Mouse (Mus musculus) erythroblast, embryonic 14.5 days (primary cell): ENCODE results near the gene Glycam1. TPM values are rescaled to one million over a fixed set of nuclear protein-coding genes. Genes with fewer than 3 reads are reported as not detected.

Experiments used
- H3K27me3 ChIP-seq: 2 replicates; pipeline ENCODE4 v1.6.1; 2012; ENCODE audit warnings: inconsistent platforms; ENCODE audit not compliant: control insufficient read depth
- H3K36me3 ChIP-seq: 2 replicates; pipeline ENCODE4 v1.6.1; 2012; ENCODE audit warnings: mild to moderate bottlenecking, inconsistent platforms; ENCODE audit not compliant: control insufficient read depth
- H3K4me1 ChIP-seq: 2 replicates; pipeline ENCODE4 v1.6.1; 2012; ENCODE audit warnings: inconsistent platforms; ENCODE audit not compliant: control insufficient read depth
- H3K4me3 ChIP-seq: replicated peaks from 2 replicates; pipeline ENCODE3; 2012; ENCODE audit warnings: moderate library complexity, mild to moderate bottlenecking, inconsistent platforms
- H3K9me3 ChIP-seq: 2 replicates; pipeline ENCODE4 v1.6.1; 2012; ENCODE audit warnings: low read length, inconsistent platforms, mixed read lengths; ENCODE audit not compliant: control insufficient read depth
- GATA1 ChIP-seq: IDR thresholded peaks from 2 replicates; pipeline ENCODE4 v1.6.1; 2012; ENCODE audit warnings: low read length, inconsistent platforms, mixed read lengths
- TAL1 ChIP-seq: IDR thresholded peaks from 3 replicates; pipeline ENCODE4 v1.6.1; 2012; ENCODE audit warnings: low read length, inconsistent platforms, mixed read lengths
- polyA plus RNA-seq: library from polyadenylated mRNA; stranded (reverse); fragments of >175 nt; gene quantifications from 2 replicates; pipeline ENCODE4 v1.2.3, GENCODE M21; 2012

The Glycam1 gene
- polyA plus RNA-seq, 1 experiment: not detected

DNA sequence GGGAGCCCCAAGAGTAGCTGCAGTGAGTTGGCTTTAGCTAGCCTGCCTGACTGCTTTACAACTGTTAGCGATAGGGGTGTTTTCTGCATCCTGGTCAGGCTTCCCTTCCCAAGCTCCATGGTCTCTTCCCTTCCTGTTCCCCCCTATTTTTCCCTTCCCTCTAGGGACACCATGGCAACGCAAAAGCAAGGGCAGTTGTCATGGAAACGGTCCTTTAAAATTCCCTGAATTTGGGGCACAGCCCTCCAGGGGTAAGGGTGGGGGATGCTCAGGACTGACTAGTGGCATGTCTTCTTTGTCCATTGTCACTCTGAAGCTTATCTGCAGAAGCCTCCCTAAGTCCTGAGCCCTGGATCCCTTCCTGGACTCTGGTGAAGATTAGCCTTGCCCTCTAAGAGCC lies 41.7 kb downstream of the Glycam1 start:
- Histone ChIP-seq H3K9me3 (no peaks in the 10 kb centered on the region), H3K4me3 (no peak overlapping the region), H3K27me3 (no peaks in the 10 kb centered on the region), H3K36me3 (no peaks in the 10 kb centered on the region), H3K4me1 (no peaks in the 10 kb centered on the region)
- no peak for TF ChIP-seq TAL1
- no peak for TF ChIP-seq GATA1

DNA sequence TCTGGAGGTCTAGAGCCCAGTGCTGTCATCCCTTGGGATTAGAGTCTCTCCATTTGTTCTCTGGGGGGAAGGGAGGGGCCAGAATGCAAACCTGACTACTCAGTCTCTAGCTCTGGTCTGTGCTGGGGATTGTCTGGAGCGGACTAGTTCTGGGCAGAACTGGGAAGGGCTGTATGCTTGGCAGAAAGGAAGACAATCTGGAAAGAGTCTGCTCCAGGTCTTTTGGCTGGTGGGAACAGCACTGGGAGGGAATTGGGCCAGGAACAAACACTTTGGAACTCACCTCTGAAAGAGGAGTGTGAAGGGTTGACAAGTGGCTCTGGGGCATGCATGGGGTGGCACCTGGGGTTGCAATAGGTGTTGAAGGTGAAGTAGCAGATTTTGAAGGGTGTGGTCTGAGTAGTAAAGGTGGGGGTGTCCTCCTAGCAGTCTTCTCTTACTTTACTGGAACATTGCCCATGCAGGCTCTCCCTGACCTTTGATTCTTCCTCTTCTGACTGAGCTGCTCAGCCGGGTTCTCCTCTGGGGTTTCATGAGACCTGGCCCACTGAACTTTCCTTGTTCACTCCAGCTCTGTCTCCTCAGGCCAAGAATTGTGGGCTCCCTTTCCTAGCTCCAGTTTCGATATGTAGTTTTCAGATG lies 42.3 kb downstream of the Glycam1 start:
- no peak for TF ChIP-seq GATA1
- TF ChIP-seq TAL1: no peak
- H3K36me3 ChIP-seq: no peaks in the 10 kb centered on the region
- no peak overlapping the region for H3K4me3 ChIP-seq
- no peaks in the 10 kb centered on the region for H3K9me3 ChIP-seq
- no peaks in the 10 kb centered on the region for H3K27me3 ChIP-seq
- no peaks in the 10 kb centered on the region for H3K4me1 ChIP-seq

DNA sequence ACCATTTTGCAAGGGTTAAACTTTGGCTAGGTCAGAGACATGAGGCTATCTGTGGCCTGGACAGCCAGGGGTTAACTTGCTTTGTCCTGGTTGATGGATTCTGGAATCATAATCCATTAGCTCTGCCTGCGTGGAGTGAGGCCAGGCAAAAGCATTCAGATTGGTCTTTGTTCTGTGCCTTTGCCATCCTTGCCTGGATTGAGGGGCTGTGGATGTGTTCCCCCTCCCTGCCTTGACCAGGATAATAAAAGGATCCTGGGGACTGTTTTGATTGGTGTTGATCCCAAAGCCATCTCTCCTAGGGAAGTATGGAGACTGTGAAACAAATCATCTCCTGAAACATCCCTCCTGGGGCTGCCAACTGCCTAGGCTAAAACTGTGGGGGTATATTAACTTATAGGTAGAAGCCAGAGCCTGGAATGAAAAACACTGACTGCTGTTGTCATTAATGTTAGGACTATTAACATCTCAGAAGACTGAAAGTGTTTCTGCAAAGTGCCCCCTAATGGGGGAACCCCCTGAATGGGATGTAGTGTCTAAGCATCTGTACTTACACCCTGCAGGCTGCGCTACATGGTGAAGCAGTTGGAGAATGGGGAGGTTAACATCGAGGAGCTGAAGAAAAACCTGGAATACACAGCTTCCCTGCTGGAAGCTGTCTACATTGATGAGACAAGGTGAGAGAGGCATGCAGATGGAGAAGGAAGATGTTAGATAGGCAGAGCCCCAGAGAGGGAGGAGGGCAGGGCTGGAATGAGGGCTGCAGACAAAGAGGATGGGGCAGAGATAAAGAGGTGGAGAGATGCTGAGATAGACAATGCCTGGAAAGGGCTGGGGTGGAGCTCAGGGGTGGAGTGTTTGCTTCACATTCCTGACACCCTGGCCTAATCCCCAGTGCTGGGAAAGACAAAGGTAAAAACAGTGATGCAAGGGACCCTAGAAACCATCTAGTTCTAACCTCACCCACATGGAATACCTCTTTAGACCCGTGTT lies 45.2 kb downstream of the Glycam1 start:
- TF ChIP-seq GATA1 (no peak), TAL1 (no peak)
- no peaks in the 10 kb centered on the region for H3K36me3 ChIP-seq
- H3K27me3 ChIP-seq: peaks cover 1% of the 10 kb centered on the region; the same call in 1 of the 2 replicates
- H3K4me1 ChIP-seq: no peaks in the 10 kb centered on the region
- H3K9me3 ChIP-seq: no peaks in the 10 kb centered on the region
- H3K4me3 ChIP-seq: no peak overlapping the region

DNA sequence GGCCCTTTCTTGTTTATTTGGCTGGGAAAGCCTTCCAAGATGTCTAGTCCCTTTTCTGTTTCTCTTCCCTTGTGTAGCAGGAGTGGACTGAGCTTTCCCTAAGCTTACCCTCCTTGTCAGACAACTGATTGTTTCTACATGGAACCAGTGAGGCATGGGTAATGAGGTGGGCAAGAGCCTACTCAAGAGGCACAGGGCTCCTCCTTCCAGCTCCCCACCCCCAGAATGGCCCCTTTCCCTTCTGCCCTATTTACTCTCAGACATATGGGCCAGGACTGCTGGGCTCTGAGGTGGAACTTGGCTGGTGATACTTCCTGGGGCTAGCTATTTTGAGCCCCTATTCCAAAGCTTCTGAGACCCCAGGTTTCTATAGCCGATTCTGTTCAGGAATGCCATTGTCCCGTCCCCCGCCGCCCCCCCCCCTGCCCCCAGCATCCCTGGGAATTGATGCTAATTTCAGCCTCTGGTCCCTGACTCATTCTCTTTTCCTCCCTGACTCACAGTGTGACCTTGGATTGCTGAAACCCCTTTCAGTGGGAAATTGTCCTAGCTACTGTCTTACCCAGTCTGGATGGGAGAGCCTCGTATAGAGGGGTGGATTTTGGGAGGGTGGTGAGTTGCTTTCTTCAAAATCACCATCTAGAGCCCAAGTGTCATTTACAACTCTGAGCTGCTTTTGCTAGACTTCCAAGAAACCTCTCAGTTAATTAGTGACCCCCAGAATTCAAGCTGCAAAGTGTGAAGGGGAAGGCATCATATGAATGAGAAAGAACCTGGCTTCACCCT lies 46.1 kb downstream of the Glycam1 start:
- TF ChIP-seq TAL1: no peak
- TF ChIP-seq GATA1: no peak
- Histone ChIP-seq H3K4me3 (no peak overlapping the region), H3K9me3 (no peaks in the 10 kb centered on the region), H3K27me3 (peaks cover 4% of the 10 kb centered on the region; the same call in 1 of the 2 replicates), H3K36me3 (no peaks in the 10 kb centered on the region), H3K4me1 (no peaks in the 10 kb centered on the region; the same call in 1 of the 2 replicates)

DNA sequence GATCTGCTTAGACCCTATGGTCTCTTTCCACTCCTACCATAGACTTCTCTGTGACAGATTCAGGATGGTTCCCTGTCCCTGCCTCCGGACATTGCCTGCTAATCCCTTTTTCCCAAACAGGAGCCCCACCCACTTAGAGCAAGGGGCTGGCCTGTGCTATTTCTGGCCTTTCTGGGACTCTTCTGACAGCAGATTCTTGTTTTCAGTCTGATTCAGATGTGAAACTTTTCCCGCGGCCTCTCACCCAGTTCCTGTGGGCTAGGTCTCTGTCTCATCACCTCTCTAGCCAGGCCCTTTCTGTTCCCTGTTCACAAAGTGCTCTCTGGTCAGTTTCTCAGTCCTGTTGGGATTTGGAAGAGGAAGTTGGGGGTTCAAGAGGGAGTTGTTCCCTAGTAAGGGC lies 50.0 kb downstream of the Glycam1 start:
- no peak for TF ChIP-seq GATA1
- no peak for TF ChIP-seq TAL1
- H3K36me3 ChIP-seq: no peaks in the 10 kb centered on the region
- H3K4me3 ChIP-seq: no peak overlapping the region
- no peaks in the 10 kb centered on the region; the same call in 1 of the 2 replicates for H3K4me1 ChIP-seq
- peaks cover 7% of the 10 kb centered on the region for H3K27me3 ChIP-seq
- H3K9me3 ChIP-seq: no peaks in the 10 kb centered on the region

DNA sequence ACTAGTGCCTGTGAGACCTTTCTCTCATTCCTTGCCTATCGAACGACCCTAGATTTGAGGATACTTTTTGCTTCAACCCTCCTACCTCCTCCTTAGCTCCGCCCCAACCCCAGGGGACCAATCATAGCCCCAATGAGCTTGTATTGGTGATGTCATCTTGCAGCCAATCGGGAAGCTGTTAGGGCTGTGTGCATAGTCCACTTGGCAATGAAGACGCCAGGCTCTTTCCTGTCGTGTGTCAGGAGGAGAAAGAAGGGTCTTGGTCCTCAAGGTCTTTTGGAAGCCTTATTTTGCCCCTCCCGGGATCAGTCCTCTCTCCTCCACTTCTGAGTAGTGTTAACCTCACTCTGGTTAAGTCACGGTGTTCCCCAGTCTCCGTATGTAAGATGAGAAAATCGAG lies 50.8 kb downstream of the Glycam1 start:
- Histone ChIP-seq H3K4me1 (no peaks in the 10 kb centered on the region; the same call in 1 of the 2 replicates), H3K4me3 (no peak overlapping the region), H3K9me3 (no peaks in the 10 kb centered on the region), H3K36me3 (no peaks in the 10 kb centered on the region), H3K27me3 (peaks cover 7% of the 10 kb centered on the region)
- TF ChIP-seq TAL1 (no peak), GATA1 (no peak)

DNA sequence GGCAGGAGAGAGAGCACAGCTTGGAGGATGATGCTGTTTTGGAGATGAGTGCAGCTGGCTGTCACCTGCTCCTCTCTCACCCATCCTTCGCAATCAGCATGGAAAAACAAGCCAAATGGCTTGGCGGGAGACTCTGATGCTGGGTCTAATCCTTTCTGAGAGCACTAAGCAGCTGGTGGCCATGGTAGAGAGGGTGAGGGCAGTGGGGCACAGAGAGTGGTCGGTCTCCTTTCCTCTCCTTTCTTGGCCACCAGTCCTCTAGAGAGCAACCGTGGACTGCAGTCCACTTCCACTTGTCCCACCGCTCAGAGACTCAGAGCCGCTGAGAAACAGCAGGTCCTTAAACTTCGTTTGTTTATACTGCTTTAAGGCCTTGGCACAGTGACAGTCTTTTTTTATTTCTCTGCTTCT lies 51.3 kb downstream of the Glycam1 start:
- H3K27me3 ChIP-seq: peaks cover 7% of the 10 kb centered on the region

More for the DNA sequence above, 51.3 kb downstream of the Glycam1 start:
- Histone ChIP-seq H3K4me3 (no peak overlapping the region), H3K4me1 (no peaks in the 10 kb centered on the region; the same call in 1 of the 2 replicates), H3K9me3 (no peaks in the 10 kb centered on the region), H3K36me3 (no peaks in the 10 kb centered on the region)
- TF ChIP-seq TAL1 (no peak), GATA1 (no peak)

Other genes starting within 250 kb of the Glycam1 start
- 1.6 and 1.7 TPM in 2 replicates for gene Zfp385a, start 225.0 kb downstream of the Glycam1 start, polyA plus RNA-seq
- 0.11 and 0.13 TPM in 2 replicates for gene Itga5, start 198.3 kb downstream of the Glycam1 start, polyA plus RNA-seq
- not detected in 2 replicates for gene Gtsf1, start 134.6 kb downstream of the Glycam1 start, polyA plus RNA-seq
- not detected in 2 replicates for gene Gtsf2, start 116.6 kb downstream of the Glycam1 start, polyA plus RNA-seq
- gene Nckap1l, start 111.3 kb downstream of the Glycam1 start, polyA plus RNA-seq: 0.05 and 0.11 TPM in 2 replicates
- gene Pde1b, start 62.0 kb downstream of the Glycam1 start, polyA plus RNA-seq: 0.02 TPM in 2 replicates
- gene Ppp1r1a, start 27.1 kb downstream of the Glycam1 start, polyA plus RNA-seq: not detected in 2 replicates
- not detected in 2 replicates for gene Mucl1, start 190.4 kb upstream of the Glycam1 start, polyA plus RNA-seq